Mouse (Mus musculus) thymus, adult 2 months (tissue): ENCODE data around the gene Sec22b.

Experiments
- CTCF ChIP-seq: fragments of 200-500 bp; IDR thresholded peaks from 2 replicates; pipeline ENCODE4 v1.5.1; 2012; ENCODE audit warnings: mild to moderate bottlenecking, control low read depth, low read length, moderate library complexity, borderline replicate concordance; ENCODE audit not compliant: control insufficient read depth, poor library complexity, insufficient read depth; ENCODE audit errors: extremely low read depth
- POLR2A ChIP-seq: fragments of 200-500 bp; IDR thresholded peaks from 2 replicates; pipeline ENCODE4 v1.6.1; 2012; ENCODE audit warnings: mild to moderate bottlenecking, low read length, control low read depth, moderate library complexity; ENCODE audit not compliant: control insufficient read depth, poor library complexity, insufficient read depth; ENCODE audit errors: extremely low read depth

- no peak for TF ChIP-seq POLR2A
- no peak for TF ChIP-seq CTCF
Measured at GRCm38 (mm10) chr3:97901586-97901985, 596 bp downstream of the Sec22b start.
